Mouse (Mus musculus) limb, embryonic 13.5 days (tissue): ENCODE measurements around the gene Rab6a. TPM values are rescaled to one million over a fixed set of nuclear protein-coding genes. Genes with fewer than 3 reads are reported as not detected.
A peak's percentile ranks its signal among the peaks of the same experiment; 100 is the strongest.

Experiments
- ATAC-seq: fragments of 200-750 bp; cut with Nextera tagmentation; 2 replicates; pipeline ENCODE4 v1.8.0; 2017; ENCODE audit warnings: low read depth, moderate number of reproducible peaks, moderate TSS enrichment; ENCODE audit not compliant: low FRiP score
- H3K27ac ChIP-seq: fragments of 300-500 bp; sonication (generic); 2 replicates; pipeline ENCODE4 v1.5.1; 2015; ENCODE audit warnings: inconsistent platforms, mild to moderate bottlenecking, moderate library complexity
- H3K27me3 ChIP-seq: fragments of 300-500 bp; sonication (generic); 2 replicates; pipeline ENCODE4 v1.6.1; 2015; ENCODE audit warnings: mild to moderate bottlenecking, inconsistent platforms
- H3K36me3 ChIP-seq: fragments of 300-500 bp; sonication (generic); 2 replicates; pipeline ENCODE4 v1.6.1; 2015; ENCODE audit warnings: inconsistent platforms, mild to moderate bottlenecking, moderate library complexity
- H3K4me1 ChIP-seq: fragments of 300-500 bp; sonication (generic); 2 replicates; pipeline ENCODE4 v1.6.1; 2015; ENCODE audit warnings: inconsistent platforms
- H3K4me2 ChIP-seq: fragments of 300-500 bp; sonication (generic); replicated peaks from 2 replicates; pipeline ENCODE4 v1.6.1; 2015; ENCODE audit warnings: inconsistent platforms, mild to moderate bottlenecking, moderate library complexity
- H3K4me3 ChIP-seq: fragments of 300-500 bp; sonication (generic); 2 replicates; pipeline ENCODE4 v1.5.1; 2015; ENCODE audit warnings: moderate library complexity, mild to moderate bottlenecking, inconsistent platforms
- H3K9ac ChIP-seq: fragments of 300-500 bp; sonication (generic); 2 replicates; pipeline ENCODE4 v1.6.1; 2015; ENCODE audit warnings: mild to moderate bottlenecking, inconsistent platforms
- H3K9me3 ChIP-seq: fragments of 300-500 bp; sonication (generic); 2 replicates; pipeline ENCODE4 v1.6.1; 2016; ENCODE audit warnings: inconsistent platforms
- WGBS: fragments of 180-500 bp; shearing (Covaris S2); methylation state at CpG from one replicate; pipeline ENCODE4 v1.1.7; 2015; 5-methylcytosine and 5-hydroxymethylcytosine counted together
- polyA plus RNA-seq: library from polyadenylated mRNA; unstranded; fragments of >200 nt; fragmentation: Nextera tagmentation; extraction: Ambion mirVana; gene quantifications from 2 replicates; pipeline ENCODE4 v1.2.1, GENCODE M21; 2015

Rab6a gene
- polyA plus RNA-seq, 1 experiment from 2014 or later = 98.7 TPM

DNA sequence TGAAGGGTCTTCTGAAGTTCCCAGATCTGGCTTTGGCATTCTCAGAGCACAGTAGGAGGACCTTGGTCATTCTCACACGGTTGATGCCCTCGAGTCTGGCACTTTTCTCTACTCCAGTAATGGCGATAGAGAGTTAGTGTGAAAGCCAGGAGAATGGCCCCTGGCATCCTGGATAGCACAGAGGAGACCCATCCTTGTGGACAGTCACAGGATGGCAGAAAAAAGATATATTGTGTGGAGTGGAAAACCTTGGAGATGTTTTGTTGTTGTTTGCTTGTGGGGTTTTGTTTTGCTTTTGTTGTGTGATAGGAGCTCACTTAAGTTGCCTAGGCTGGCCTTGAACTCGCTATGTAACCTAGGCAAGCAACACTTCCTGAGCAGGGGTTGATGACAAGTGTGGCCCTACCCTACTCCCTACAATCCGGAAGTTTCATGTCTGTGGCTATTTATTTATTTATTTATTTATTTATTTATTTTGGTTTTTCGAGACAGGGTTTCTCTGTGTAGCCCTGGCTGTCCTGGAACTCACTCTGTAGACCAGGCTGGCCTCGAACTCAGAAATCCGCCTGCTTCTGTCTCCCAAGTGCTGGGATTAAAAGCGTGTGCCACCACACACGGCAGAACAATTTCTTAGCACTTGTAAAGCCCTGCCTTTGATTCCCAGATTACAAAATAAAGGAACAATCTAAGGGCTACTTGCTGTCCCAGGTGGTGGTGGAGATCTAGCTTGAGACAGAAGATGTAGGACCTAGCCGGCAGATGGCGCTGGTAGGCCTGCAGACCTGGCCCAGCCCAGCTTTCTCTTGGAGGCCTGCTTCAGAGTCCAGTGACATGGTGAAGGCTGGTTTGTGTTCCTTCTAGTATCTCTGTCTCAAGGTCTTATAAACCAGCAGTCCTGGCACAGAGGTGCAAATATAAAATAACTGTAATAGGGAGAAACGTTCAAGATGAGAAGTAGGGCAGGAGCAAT lies 78.1 kb downstream of the Rab6a start:
- no peak overlapping the region; the same call in 1 of the 2 replicates for H3K27ac ChIP-seq
- WGBS = 38% methylated on average over 13 of the region's 13 CpGs
- ATAC-seq = peak; percentile 77; the same call in 1 of the 2 replicates
- H3K9ac ChIP-seq = no peak overlapping the region
- H3K4me1 ChIP-seq = no peaks in the 10 kb centered on the region
- no peaks in the 10 kb centered on the region for H3K36me3 ChIP-seq
- no peak overlapping the region for H3K4me3 ChIP-seq
- H3K9me3 ChIP-seq = no peaks in the 10 kb centered on the region
- H3K27me3 ChIP-seq = no peaks in the 10 kb centered on the region
- no peak overlapping the region for H3K4me2 ChIP-seq

DNA sequence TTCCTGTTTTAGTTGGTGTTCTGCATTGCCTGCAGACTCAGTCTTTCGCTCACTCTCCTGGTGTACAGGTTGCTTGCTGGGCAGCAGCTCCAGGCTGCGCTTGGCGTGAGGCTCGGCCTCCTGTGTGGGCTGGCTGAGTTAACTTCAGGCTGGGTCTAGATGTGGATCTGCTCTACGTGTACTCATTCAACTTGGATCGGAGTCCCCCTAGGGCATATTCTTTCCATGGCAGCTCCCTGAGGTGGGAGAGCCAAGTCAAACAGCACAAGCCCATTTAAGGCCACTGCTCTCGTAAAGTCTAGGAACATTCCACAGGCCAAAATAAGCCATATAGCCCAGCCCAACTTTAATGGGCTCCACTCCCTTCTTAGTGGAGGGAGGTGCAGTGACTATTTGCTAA lies 81.3 kb downstream of the Rab6a start:
- no peaks in the 10 kb centered on the region for H3K27me3 ChIP-seq
- H3K4me1 ChIP-seq = no peaks in the 10 kb centered on the region
- no peak overlapping the region for H3K4me2 ChIP-seq
- peak; percentile 67 for ATAC-seq
- no peaks in the 10 kb centered on the region for H3K9me3 ChIP-seq
- no peak overlapping the region for H3K9ac ChIP-seq
- WGBS = 71% methylated on average over 7 of the region's 7 CpGs
- H3K36me3 ChIP-seq = no peaks in the 10 kb centered on the region
- H3K4me3 ChIP-seq = no peak overlapping the region
- H3K27ac ChIP-seq = no peak overlapping the region

Other genes starting within 250 kb of the Rab6a start
- gene C2cd3, start 235.2 kb upstream of the Rab6a start, polyA plus RNA-seq = 24.0 and 28.0 TPM in 2 replicates
- 50.8 and 53.6 TPM in 2 replicates for gene Ppme1, start 235.1 kb upstream of the Rab6a start, polyA plus RNA-seq
- gene Ucp3, start 134.4 kb upstream of the Rab6a start, polyA plus RNA-seq = 0.08 TPM in 1 of 2 replicates, not detected in the other
- 143 and 155 TPM in 2 replicates for gene Ucp2, start 114.1 kb upstream of the Rab6a start, polyA plus RNA-seq
- gene Dnajb13, start 92.5 kb upstream of the Rab6a start, polyA plus RNA-seq = 0.17 and 0.24 TPM in 2 replicates
- 18.3 and 18.5 TPM in 2 replicates for gene Coa4, start 70.3 kb upstream of the Rab6a start, polyA plus RNA-seq
- gene Mrpl48, start 891 bp downstream of the Rab6a start, polyA plus RNA-seq = 74.6 and 74.7 TPM in 2 replicates
- 3.0 and 4.2 TPM in 2 replicates for gene Plekhb1, start 55.0 kb downstream of the Rab6a start, polyA plus RNA-seq
- 56.2 and 62.8 TPM in 2 replicates for gene Fam168a, start 99.2 kb downstream of the Rab6a start, polyA plus RNA-seq